Mouse (Mus musculus) gastrocnemius, postnatal 14 days (tissue): Measurements from ENCODE around the gene Vps37b. TPM values are rescaled to one million over a fixed set of nuclear protein-coding genes. Genes with fewer than 3 reads are reported as not detected.

Source experiments
- DNase-seq: peaks from one replicate; pipeline ENCODE4 v3.0.0; 2021; ENCODE audit warnings: mixed read lengths
- intact Hi-C: fragments of 180-260 bp; cut with DNase I; formaldehyde crosslinking; loops from one replicate; pipeline ENCODE4 v1.15.1; 2025; ENCODE audit warnings: low total_unique reads
- total RNA-seq, 2 experiments: library from RNA; stranded (reverse); gene quantifications; 2 replicates each; pipeline ENCODE4 v1.2.3; 2021

Vps37b gene
- total RNA-seq, 2 experiments from 2014 or later: 6.3 to 7.8 TPM

- intact Hi-C loops: no loop called here
- DNase-seq: no peak
Measured at GRCm38 (mm10) chr5:124006891-124007491, 25.1 kb downstream of the Vps37b start.

DNA sequence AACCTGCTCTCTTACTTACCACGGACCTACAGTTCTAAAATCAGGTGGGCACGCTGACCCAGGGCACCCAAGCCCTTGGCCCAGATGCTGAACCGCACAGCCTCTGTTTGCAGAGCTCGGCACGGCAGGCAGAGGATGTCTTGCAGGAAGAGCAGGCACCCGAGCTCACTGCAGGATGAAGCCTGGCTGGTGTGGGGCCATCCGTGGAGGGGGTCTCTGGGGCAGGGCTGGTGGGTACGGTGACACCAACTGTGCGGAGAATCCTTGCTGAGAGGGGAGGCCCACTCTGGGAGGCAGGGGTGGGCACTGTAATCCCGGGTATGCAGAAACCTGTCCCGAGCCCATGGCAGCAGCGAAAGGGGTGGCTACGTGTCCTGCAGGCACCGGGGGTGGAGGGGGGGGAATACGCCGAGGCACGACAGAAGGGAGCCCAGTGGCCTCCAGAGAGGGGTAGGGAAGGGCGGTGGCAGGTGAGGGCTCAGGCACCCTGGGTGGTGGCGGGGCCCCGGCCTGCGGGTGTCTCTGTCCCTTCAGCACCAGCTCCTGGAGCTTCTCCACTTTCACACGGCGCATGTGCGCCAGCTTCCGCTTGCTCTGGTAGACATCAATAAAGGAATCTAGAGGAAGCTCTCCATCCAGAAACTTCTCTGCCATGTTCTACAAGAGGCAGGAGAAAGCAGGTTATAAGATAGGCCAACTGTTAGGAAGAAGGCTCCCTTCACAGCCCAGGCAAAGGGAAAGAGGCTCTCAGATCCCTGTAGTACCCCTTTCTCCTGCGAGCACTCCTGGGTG, 25.8 kb downstream of the Vps37b start:
- no peak for DNase-seq
- intact Hi-C loops: no loop called here

GRCm38 (mm10) chr5:124005591-124005990, 26.5 kb downstream of the Vps37b start:
- DNase-seq: no peak
- intact Hi-C loops: no loop called here

GRCm38 (mm10) chr5:124005151-124005500, 26.9 kb downstream of the Vps37b start:
- intact Hi-C loops: no loop called here
- no peak for DNase-seq

- no peak for DNase-seq
- intact Hi-C loops: no loop called here
Measured at GRCm38 (mm10) chr5:124004356-124005150, 27.5 kb downstream of the Vps37b start.

DNA sequence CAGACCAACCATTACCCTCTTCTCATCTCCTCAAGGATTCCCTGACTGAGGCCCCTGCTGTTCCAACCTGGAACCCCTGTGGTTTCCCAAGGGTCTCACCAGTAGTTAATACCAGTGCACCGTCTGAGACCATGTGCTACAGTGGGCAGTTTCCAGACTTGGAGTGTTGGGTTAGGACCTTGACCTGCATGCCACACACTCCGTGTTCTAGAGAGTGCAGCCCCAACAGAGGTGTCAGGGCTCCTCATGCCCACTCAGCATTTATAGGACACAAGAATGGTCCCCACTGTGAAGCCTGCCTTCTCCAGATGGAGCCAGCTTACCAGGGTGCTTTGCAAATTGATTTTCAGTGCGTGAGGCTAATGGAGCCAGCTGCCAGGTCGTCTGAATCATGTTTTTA, 28.7 kb downstream of the Vps37b start:
- intact Hi-C loops: loop anchor here (2.0 kb wide), 1 partner anchor 81 kb away; no protein-coding TSS in a partner anchor
- no peak for DNase-seq

GRCm38 (mm10) chr5:124002876-124003275, 29.2 kb downstream of the Vps37b start:
- intact Hi-C loops: loop anchor here (2.0 kb wide), 1 partner anchor 82 kb away; no protein-coding TSS in a partner anchor
- peak; percentile 76 for DNase-seq

- intact Hi-C loops: no loop called here
- no peak for DNase-seq
Measured at GRCm38 (mm10) chr5:124001274-124001673, 30.8 kb downstream of the Vps37b start.

DNA sequence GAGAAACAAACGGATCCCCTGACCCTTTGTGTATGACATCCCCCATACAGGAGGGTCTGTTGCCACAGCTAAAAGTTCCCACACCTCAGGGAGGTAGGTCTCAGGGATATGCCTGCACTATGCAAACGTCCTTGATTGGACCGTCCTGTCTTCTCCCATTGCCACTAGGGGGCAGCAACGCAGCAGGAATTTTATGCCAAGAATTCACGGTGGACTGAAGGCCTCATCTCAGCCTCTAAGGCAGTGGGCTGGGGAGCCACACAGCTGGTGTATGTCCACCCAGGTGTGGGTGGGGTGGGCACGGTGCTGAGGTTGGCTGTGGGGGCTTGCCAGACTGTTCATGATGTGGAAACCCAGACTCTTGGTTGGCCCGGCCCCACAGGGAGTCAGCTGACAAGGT, 31.2 kb downstream of the Vps37b start:
- DNase-seq: peak; percentile 82
- intact Hi-C loops: no loop called here

- DNase-seq: no peak
- intact Hi-C loops: no loop called here
Measured at GRCm38 (mm10) chr5:123998370-123998769, 33.7 kb downstream of the Vps37b start.

GRCm38 (mm10) chr5:123997811-123998210, 34.3 kb downstream of the Vps37b start:
- intact Hi-C loops: no loop called here
- DNase-seq: no peak

DNA sequence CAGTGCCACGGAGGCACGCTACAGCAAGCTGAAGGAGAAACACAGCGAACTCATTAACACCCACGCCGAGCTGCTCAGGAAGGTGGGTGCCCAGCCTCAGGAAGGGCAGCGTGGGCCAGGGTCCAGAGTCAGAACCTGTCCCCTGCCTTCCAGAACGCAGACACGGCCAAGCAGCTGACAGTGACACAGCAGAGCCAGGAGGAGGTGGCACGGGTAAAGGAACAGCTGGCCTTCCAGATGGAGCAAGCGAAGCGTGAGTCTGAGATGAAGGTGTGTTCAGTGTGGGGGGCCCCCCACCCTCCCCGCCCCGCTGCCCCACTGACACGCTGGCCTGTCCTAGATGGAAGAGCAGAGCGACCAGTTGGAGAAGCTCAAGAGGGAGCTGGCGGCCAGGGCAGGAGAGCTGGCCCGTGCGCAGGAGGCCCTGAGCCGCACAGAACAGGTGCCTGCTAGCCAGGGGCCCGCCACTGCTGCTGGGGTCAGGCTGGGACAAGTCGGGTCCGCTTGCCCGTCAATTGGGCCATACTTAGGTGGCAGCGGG, 34.8 kb downstream of the Vps37b start:
- intact Hi-C loops: no loop called here
- DNase-seq: peak; percentile 44

DNA sequence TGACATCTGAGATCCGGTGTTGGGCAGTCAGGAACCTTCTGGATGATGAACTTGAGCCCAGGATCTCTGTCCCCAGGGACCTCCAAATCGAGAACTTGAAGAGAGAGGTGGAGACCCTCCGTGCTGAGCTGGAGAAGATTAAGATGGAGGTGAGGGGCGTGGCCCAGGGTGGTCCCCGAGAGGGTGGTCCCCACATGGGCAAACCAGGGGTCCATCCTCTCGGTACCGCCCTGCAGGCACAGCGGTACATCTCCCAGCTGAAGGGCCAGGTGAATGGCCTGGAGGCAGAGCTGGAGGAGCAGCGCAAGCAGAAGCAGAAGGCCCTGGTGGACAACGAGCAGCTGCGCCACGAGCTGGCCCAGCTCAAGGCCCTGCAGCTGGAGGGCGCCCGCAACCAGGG, 35.4 kb downstream of the Vps37b start:
- DNase-seq: no peak
- intact Hi-C loops: no loop called here

DNA sequence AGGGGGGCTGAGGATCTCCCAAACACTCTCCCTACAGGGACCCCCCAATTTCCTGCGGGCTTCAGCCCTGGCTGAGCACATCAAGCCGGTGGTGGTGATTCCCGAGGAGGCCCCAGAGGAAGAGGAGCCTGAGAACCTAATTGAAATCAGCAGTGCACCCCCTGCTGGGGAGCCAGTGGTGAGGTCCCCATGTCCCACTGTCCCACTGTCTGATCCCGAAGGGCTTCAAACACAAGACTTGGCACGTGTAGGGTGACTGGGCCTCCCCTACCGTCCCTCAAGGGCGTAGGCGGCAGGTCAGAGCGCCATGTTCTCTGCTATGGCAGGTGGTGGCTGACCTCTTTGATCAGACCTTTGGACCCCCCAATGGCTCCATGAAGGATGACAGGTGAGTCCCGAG, 35.9 kb downstream of the Vps37b start:
- DNase-seq: peak; percentile 54
- intact Hi-C loops: no loop called here

DNA sequence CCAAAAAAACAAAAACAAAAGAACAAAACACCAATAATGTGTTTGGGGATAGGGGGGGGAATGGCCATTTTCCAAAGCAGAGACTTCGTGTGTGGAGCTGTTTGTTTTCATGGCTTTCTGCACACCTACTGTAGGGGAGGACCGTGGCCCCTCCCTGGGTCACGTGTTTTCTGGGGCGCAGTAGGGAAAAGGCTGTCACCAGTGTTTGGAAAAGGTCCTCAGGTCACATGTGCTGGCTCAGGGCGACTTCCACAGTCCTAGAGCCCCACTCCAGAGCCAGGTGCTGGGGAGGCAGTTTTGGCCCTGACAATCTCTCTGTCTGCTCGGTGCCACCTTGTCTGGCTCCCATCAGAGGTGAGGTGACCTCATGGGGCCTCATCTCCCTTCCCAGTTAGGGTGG, 36.7 kb downstream of the Vps37b start:
- intact Hi-C loops: no loop called here

GRCm38 (mm10) chr5:123994468-123994867, 37.6 kb downstream of the Vps37b start:
- DNase-seq: no peak
- intact Hi-C loops: loop anchor here (5.0 kb wide), 1 partner anchor 802 kb away; no protein-coding TSS in a partner anchor

More for the DNA sequence above, 36.7 kb downstream of the Vps37b start:
- DNase-seq: no peak

GRCm38 (mm10) chr5:123993263-123994036, 38.6 kb downstream of the Vps37b start:
- DNase-seq: no peak
- intact Hi-C loops: loop anchor here (2.0 to 5.0 kb wide), 2 partner anchors 47 to 801 kb away; no protein-coding TSS in a partner anchor

DNA sequence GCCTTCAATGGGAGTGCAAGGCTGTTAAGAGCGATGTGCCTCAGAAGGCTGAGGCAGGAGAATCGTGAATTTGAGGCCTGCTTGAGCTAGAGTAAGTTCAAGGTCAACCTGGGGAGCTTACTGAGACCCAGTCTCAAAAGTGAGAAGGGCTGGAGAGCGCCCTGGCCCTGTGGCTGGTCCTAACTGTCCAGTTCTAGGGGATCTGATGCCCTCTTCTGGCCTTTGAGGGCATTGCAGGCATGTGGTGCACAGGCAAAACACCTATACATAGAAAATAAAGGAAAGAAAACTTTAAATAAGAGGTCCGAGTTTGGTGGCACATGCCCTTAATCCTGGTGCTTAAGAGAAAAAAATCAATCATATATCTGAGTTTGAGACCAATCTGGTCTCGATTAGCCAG, 39.3 kb downstream of the Vps37b start:
- intact Hi-C loops: loop anchor here (2.0 to 5.0 kb wide), 2 partner anchors 46 to 800 kb away; no protein-coding TSS in a partner anchor
- DNase-seq: peak; percentile 83

DNA sequence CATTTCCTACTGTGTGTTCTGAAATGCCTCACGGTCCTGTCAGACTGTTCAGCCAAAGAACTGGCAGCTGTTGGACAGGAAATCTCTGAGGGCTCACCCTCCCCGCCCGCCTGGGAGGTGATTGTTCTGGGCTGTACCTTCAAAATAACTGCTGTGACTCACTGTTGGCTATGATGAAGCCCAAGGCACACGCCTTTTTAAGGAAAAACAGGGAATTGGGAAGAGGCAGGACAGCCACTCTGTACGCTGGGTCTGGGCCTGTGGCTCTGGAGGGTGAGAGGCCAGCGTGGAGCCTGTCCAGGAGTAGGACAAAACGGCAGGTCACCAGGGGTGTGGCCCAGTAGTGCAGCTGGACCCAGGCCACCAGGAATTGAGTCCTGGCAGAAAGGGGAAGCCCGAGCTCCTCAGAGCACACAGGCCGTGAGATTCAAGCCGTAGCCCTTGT, 39.9 kb downstream of the Vps37b start:
- DNase-seq: peak; percentile 58
- intact Hi-C loops: loop anchor here (2.0 to 5.0 kb wide), 2 partner anchors 45 to 800 kb away; no protein-coding TSS in a partner anchor
